Mouse (Mus musculus) left cerebral cortex, adult 11 months (tissue): ENCODE results near the gene Fam189b.

Experiments used
- DNase-seq: peaks from one replicate; pipeline ENCODE4 v3.0.0; 2022; ENCODE audit warnings: low spot score

Fam189b gene

GRCm38 (mm10) chr3:89166945-89167344 lies 16.0 kb upstream of the Fam189b start:
- DNase-seq: no peak

DNA sequence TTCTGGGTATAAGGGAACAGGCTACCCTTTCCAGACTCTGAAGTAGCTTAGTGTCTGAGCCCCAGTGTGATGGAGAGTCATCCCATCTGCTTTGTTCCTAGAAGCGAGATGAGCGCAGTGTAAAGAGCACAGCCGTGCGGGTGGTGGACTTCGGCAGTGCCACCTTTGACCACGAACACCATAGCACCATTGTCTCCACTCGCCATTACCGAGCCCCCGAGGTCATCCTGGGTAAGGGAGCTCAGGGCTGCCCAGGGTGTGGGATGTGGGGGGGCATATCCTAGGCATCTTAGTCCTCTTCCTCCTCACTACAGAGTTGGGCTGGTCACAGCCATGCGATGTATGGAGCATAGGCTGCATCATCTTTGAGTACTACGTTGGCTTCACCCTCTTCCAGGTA lies 8.1 kb upstream of the Fam189b start:
- no peak for DNase-seq

GRCm38 (mm10) chr3:89175544-89175943 lies 7.4 kb upstream of the Fam189b start:
- DNase-seq: no peak

GRCm38 (mm10) chr3:89176421-89176820 lies 6.5 kb upstream of the Fam189b start:
- DNase-seq: no peak

GRCm38 (mm10) chr3:89177242-89178106 lies 5.5 kb upstream of the Fam189b start, which contains the start of gene Scamp3:
Gene Scamp3 (plus strand): TSS chr3:89177473.
- DNase-seq: peak; percentile 89

DNA sequence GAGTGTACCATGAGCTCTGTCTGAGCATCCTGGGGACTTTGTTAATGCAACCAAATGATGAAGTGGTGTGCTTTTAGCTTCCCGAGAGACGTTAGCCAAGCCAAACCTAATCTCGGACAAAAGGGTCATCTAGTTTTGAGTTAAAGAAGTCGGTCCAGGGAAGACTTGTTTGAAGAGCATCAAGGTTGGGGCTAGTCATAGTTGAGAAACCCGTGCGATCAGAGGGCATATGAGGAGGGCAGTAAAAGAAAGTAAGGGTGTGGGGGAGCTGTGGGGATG lies 4.9 kb upstream of the Fam189b start:
- no peak for DNase-seq

GRCm38 (mm10) chr3:89179056-89179455 lies 3.9 kb upstream of the Fam189b start:
- no peak for DNase-seq

- no peak for DNase-seq
Observed at GRCm38 (mm10) chr3:89181749-89182500, 1.0 kb upstream of the Fam189b start.

GRCm38 (mm10) chr3:89182531-89183057 lies 349 bp upstream of the Fam189b start:
- no peak for DNase-seq

DNA sequence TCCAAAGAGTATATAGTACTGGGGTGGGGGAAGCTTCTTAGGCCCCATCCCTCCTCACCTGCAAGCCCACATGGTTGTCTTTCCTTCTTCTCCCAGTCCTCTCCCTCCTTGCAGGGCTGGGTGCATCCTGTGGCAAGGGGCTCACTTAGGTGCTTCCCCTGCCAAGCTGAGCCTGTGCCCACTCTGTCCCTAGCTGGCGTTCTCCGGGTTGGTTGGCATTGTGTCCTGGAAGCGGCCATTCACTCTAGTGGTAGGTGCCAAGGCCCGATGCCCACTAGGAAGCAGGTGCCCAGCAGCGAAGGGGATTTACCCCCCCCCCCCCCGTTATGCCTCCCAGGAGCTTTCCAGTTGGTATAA lies 994 bp downstream of the Fam189b start:
- DNase-seq: no peak

DNA sequence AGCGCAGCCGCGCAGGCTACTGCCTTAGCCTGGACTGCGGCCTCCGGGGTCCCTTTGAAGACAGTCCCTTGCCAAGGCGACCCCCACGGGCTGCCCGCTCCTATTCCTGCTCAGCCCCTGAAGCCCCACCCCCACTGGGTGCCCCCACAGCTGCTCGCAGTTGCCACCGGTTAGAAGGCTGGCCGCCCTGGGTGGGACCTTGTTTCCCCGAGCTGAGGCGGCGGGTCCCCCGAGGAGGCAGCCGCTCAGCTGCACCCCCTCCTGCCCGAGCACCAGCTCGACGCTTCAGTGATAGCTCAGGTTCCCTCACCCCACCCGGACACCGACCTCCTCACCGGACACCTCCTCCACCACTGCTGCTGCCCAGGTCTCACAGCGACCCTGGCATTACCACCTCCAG lies 4.3 kb downstream of the Fam189b start:
- DNase-seq: no peak

- DNase-seq: no peak
Observed at GRCm38 (mm10) chr3:89187690-89188477, 4.9 kb downstream of the Fam189b start.

DNA sequence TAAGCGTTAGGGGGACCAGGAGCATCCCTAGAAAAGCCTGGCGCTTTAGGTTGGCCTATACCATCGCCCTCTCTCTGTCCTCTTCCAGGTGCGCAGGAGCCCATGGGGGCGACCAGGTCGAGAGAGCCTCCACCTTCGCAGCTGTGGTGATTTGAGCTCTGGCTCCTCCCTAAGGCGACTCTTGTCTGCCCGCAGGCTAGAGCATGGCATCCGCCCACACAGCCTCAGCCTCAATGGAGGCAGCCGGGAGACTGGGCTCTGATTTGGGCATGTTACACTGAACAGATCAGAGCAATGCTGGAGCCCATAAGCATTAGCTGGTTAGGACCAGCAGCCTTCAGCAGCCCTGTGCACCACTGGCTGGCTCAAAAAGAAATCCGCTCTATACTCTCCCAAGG lies 5.5 kb downstream of the Fam189b start:
- no peak for DNase-seq

- no peak for DNase-seq
Observed at GRCm38 (mm10) chr3:89190436-89190835, 7.5 kb downstream of the Fam189b start.

DNA sequence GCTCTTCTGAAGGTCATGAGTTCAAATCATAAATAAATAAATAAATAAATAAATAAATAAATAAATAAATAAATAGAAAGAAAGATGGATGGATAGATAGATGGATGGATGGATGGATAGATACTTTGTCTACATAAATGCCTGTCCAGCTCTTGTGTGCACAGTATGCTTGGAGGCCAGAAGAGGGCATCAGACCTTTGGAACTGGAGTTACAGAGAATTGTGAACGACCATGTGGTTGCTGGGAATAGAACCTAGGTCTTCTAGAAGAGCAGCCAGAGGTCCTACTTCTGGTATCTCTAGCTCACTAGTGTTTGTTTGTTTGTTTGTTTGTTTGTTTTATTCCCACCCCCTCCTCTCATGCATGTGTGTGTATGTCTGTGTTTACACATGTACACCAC lies 10.4 kb downstream of the Fam189b start:
- DNase-seq: no peak

- DNase-seq: no peak
Observed at GRCm38 (mm10) chr3:89193853-89194252, 10.9 kb downstream of the Fam189b start.

- DNase-seq: peak; percentile 75
Observed at GRCm38 (mm10) chr3:89195979-89196877, 13.3 kb downstream of the Fam189b start.

- DNase-seq: no peak
Observed at GRCm38 (mm10) chr3:89199839-89200238, 16.9 kb downstream of the Fam189b start.

DNA sequence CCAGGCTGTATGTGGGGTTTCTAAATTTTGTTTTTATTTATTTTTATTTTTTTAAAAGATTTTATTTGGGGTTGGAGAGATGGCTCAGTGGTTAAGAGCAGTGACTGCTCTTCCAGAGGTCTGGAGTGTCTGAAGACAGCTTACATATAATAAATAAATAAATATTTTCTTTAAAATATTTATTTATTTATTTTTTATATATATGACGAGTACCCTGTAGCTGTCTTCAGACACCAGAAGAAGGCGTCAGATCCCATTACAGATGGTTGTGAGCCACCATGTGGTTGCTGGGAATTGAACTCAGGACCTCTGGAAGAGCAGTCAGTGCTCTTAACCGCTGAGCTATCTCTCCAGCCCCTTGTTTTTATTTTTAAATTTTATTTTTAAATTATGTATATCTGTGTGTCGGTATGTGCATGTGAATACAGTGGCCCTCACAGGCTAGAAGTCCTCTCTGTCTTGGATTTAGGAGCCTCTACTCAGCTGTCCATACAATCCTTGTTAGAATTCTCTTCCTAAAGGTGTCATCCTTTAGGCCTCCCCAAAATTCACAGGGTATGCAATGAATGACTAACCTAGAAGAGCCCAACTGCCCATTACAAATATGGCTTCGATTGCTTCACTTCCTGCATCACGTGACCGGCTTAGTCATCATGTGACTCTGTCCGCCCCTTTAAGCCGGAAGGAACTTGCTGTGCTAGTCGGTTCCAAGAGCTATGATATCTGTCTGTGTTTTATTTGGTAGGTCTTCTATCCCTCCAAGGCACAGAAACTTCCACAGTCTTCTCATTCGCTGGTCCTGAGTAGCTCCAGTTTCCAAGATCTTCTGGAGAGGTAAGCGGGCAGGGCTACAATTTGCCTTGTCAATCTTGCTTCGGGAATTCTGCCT lies 19.6 kb downstream of the Fam189b start, which contains the start of gene Gba:
TSS of gene Gba (plus strand) at position 676 of the 889 bp plus-strand sequence.
- peak; percentile 84 for DNase-seq

DNA sequence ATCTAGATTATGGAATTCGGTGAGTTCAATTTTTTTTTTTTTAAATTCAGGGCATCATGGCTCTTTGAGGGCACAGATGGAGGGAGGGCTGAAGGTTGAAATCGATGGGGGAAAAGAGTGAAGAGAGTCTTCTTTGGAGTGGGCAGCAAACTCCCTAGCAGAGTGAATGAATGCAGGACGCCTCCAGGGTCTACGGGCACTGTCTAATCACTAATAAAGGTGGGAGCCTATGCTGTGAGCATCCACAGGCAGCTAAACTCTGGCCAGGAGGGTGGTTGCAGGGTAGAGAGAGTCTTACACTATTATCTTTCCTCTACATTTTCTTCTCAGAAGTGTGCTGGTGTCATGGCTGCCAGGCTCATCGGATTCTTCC lies 20.2 kb downstream of the Fam189b start:
- DNase-seq: no peak
